ENCODE assay signal across 12 mouse cellular contexts in genomic region chr2:70877333-70878080, GRCm38 (mm10). TPM values are rescaled to one million over a fixed set of nuclear protein-coding genes. Genes with fewer than 3 reads are reported as not detected.
A peak's percentile ranks its signal among the peaks of the same experiment; 100 is the strongest.
DNase-seq lines count a peak whose midpoint lies in the region; ATAC-seq and TF ChIP-seq lines count a peak whose summit lies in the region.
"Had no signal": no experiment of that assay in that cellular context is flagged by ENCODE, and none has a peak within 500 bp of the region (broad histone marks: within the 10 kb centered on the region; RNA-seq: fewer than 3 reads in every experiment).

No protein-coding gene starts in this region.

- H3K27ac ChIP-seq in liver, embryonic 14.5 days: no peak overlapping the region
- no peak overlapping the region for H3K27ac ChIP-seq in liver, postnatal 0 days (ENCODE audit: low read depth)
- H3K27ac ChIP-seq in bone marrow macrophage, adult 2 months (ENCODE audit: insufficient read depth, low read depth, low read length): peak overlapping the region; percentile 86
- peak overlapping the region; percentile 73 for H3K27ac ChIP-seq in macrophage
- H3K27ac ChIP-seq: forebrain, embryonic 15.5 days; stomach, embryonic 15.5 days had no signal

- no peaks in the 10 kb centered on the region for H3K9me3 ChIP-seq in liver, embryonic 14.5 days (ENCODE audit: control insufficient read depth, low read length)
- no peaks in the 10 kb centered on the region for H3K9me3 ChIP-seq in liver, postnatal 0 days (ENCODE audit: low read length)
- H3K9me3 ChIP-seq: forebrain, embryonic 15.5 days; stomach, embryonic 15.5 days had no signal

- no peak for ATAC-seq in liver, embryonic 14.5 days (ENCODE audit: insufficient read depth)
- no peak for ATAC-seq in liver, postnatal 0 days
- ATAC-seq: forebrain, embryonic 15.5 days; hindbrain, embryonic 16.5 days had no signal

- 55% methylated on average over 13 of the region's 13 CpGs for WGBS in liver, embryonic 14.5 days (ENCODE audit: insufficient replicate concordance)
- 56% methylated on average over 13 of the region's 13 CpGs for WGBS in liver, postnatal 0 days (ENCODE audit: insufficient replicate concordance)
- WGBS in macrophage (ENCODE audit: missing documents): 23% methylated on average over 13 of the region's 13 CpGs

- no peak overlapping the region for H3K9ac ChIP-seq in liver, embryonic 14.5 days (replicated peaks)
- H3K9ac ChIP-seq in liver, postnatal 0 days (replicated peaks): no peak overlapping the region
- H3K9ac ChIP-seq: forebrain, embryonic 15.5 days; stomach, embryonic 15.5 days had no signal

- TF ChIP-seq EP300 in liver, embryonic 14.5 days (IDR thresholded peaks at IDR 0.05; ENCODE audit: low read depth): no peak
- TF ChIP-seq EP300 in liver, postnatal 0 days (IDR thresholded peaks at IDR 0.05; ENCODE audit: low read depth): no peak

- no peaks in the 10 kb centered on the region for H3K79me2 ChIP-seq in macrophage (ENCODE audit: inconsistent target)

- DNase-seq in adrenal gland, postnatal 10 days: peak; percentile 10
- no peak for DNase-seq in adrenal gland, postnatal 25 days
- no peak for DNase-seq in liver, embryonic 14.5 days (ENCODE audit: low read depth in 3 of 3, low spot score in 3 of 3)
- DNase-seq in liver, postnatal 0 days: no peak
- DNase-seq in right cerebral cortex, postnatal 25 days: no peak
- DNase-seq in urinary bladder, postnatal 14 days (ENCODE audit: low spot score): no peak
- DNase-seq: liver had no signal

- no peaks in the 10 kb centered on the region for H3K4me1 ChIP-seq in liver, embryonic 14.5 days (replicated peaks; ENCODE audit: control insufficient read depth in 2 of 2, insufficient read depth in 2 of 2, low read length in 1 of 2)
- H3K4me1 ChIP-seq in liver, postnatal 0 days (ENCODE audit: insufficient read depth): no peaks in the 10 kb centered on the region
- H3K4me1 ChIP-seq in bone marrow macrophage, adult 2 months (ENCODE audit: control insufficient read depth, insufficient read depth, low read length): peaks cover 18% of the 10 kb centered on the region
- H3K4me1 ChIP-seq: forebrain, embryonic 15.5 days; stomach, embryonic 15.5 days had no signal

- 0 out of 2 replicates have a peak, but pooled peaks have one; percentile 15 for TF ChIP-seq CTCF in liver, embryonic 14.5 days (IDR thresholded peaks at IDR 0.05; ENCODE audit: low read depth)
- no peak for TF ChIP-seq CTCF in liver, postnatal 0 days (IDR thresholded peaks at IDR 0.05; ENCODE audit: low read depth)
- no peak for TF ChIP-seq CTCF in bone marrow macrophage, adult 2 months (IDR thresholded peaks at IDR 0.05; ENCODE audit: low read depth, low read length)

- H3K36me3 ChIP-seq in liver, embryonic 14.5 days (replicated peaks; ENCODE audit: control insufficient read depth, insufficient read depth, low read depth): no peaks in the 10 kb centered on the region
- H3K36me3 ChIP-seq in liver, postnatal 0 days (replicated peaks; ENCODE audit: insufficient read depth, low read length): no peaks in the 10 kb centered on the region
- no peaks in the 10 kb centered on the region for H3K36me3 ChIP-seq in macrophage (ENCODE audit: inconsistent target)
- H3K36me3 ChIP-seq: forebrain, embryonic 15.5 days; stomach, embryonic 15.5 days had no signal

- H3K27me3 ChIP-seq in liver, embryonic 14.5 days (ENCODE audit: control insufficient read depth, insufficient read depth, low read length): no peaks in the 10 kb centered on the region
- no peaks in the 10 kb centered on the region for H3K27me3 ChIP-seq in liver, postnatal 0 days (ENCODE audit: insufficient read depth, low read length)
- H3K27me3 ChIP-seq: forebrain, embryonic 15.5 days; stomach, embryonic 15.5 days had no signal

- H3K4me3 ChIP-seq in liver, embryonic 14.5 days (ENCODE audit: insufficient read depth in 1 of 2, low read depth in 2 of 2, low read length in 2 of 2): no peak overlapping the region
- H3K4me3 ChIP-seq in liver, postnatal 0 days (ENCODE audit: low read depth, low read length): no peak overlapping the region
- H3K4me3 ChIP-seq in bone marrow macrophage, adult 2 months (ENCODE audit: insufficient read depth, low read length): peak overlapping the region; percentile 2; the same call in 1 of the 2 replicates
- no peak overlapping the region for H3K4me3 ChIP-seq in macrophage (ENCODE audit: inconsistent target)
- H3K4me3 ChIP-seq: forebrain, embryonic 15.5 days; stomach, embryonic 15.5 days had no signal

- H3K4me2 ChIP-seq in liver, embryonic 14.5 days (ENCODE audit: low read depth): no peak overlapping the region
- no peak overlapping the region for H3K4me2 ChIP-seq in liver, postnatal 0 days (ENCODE audit: low read depth, low read length)
- H3K4me2 ChIP-seq: forebrain, embryonic 15.5 days; stomach, embryonic 15.5 days had no signal

- TF ChIP-seq POLR2A in bone marrow macrophage, adult 2 months (IDR thresholded peaks at IDR 0.05; ENCODE audit: borderline replicate concordance, low read depth, low read length): no peak

RNA-seq across cellular contexts. Expression of gene Tlk1, which starts 52.0 kb away (rescaled TPM):
- total RNA-seq in adrenal gland, postnatal 10 days (2021): 10 to 100 TPM; 47.4 to 56.7 TPM
- 70.8 and 82.7 TPM in 2 replicates for total RNA-seq in adrenal gland, postnatal 25 days (2021)
- 15.0 and 23.7 TPM in 2 replicates for polyA plus RNA-seq in liver, embryonic 14.5 days (2012; rRNA removed)
- polyA plus RNA-seq in liver, embryonic 14.5 days (2014; fragmentation: Nextera tagmentation; extraction: Ambion mirVana): 24.3 and 36.1 TPM in 2 replicates
- 23.2 and 25.3 TPM in 2 replicates for polyA plus RNA-seq in liver, postnatal 0 days (2015; fragmentation: Nextera tagmentation; extraction: Ambion mirVana)
- 44.3 and 52.2 TPM in 2 replicates for polyA plus RNA-seq in bone marrow macrophage, adult 2 months (2012; ENCODE audit: insufficient read depth, insufficient read length, missing spikeins)
- total RNA-seq in macrophage (2018; cell fraction: chromatin; rRNA removed): 100 to 1,000 TPM in 18 of 26 experiments, 10 to 100 TPM in 8; 40.0 to 222 (median 173) TPM
- total RNA-seq in macrophage (2018; cell fraction: cytosol; rRNA removed): 10 to 100 TPM; 44.7 to 97.7 (median 79.4) TPM
- total RNA-seq in macrophage (2018; cell fraction: nucleus; rRNA removed): 100 to 1,000 TPM in 16 of 26 experiments, 10 to 100 TPM in 10; 46.3 to 201 (median 118) TPM
- 57.5 to 101 TPM (median 66.5 TPM) in 3 replicates for polyA plus RNA-seq in macrophage (2018)

Comparison
In these comparisons a context has a peak if more than half of its experiments do, and no peak if none do; other contexts are left out.
1. H3K27ac ChIP-seq: peak in bone marrow macrophage, adult 2 months (single experiment) and macrophage (single experiment); none in liver, embryonic 14.5 days (single experiment) and liver, postnatal 0 days (single experiment).